Mouse (Mus musculus) E14TG2a.4 (cell line): ENCODE measurements around the gene Rasgef1b.

Experiments
- H3K27me3 ChIP-seq: 2 replicates; pipeline ENCODE4 v1.6.1; 2014; ENCODE audit warnings: low read length, control low read depth; ENCODE audit not compliant: insufficient read depth
- H3K36me3 ChIP-seq: 2 replicates; pipeline ENCODE4 v1.6.1; 2014; ENCODE audit warnings: low read length, control low read depth; ENCODE audit not compliant: insufficient read depth
- H3K4me1 ChIP-seq: replicated peaks from 2 replicates; pipeline ENCODE4 v1.6.1; 2014; ENCODE audit warnings: low read depth, low read length, control low read depth
- H3K4me3 ChIP-seq: replicated peaks from 2 replicates; pipeline ENCODE4 v1.5.1; 2014; ENCODE audit warnings: mild to moderate bottlenecking, low read length
- H3K9me3 ChIP-seq: 2 replicates; pipeline ENCODE4 v1.6.1; 2014; ENCODE audit warnings: low read length, control low read depth
- CTCF ChIP-seq: conservative IDR thresholded peaks from 2 replicates; pipeline ENCODE4 v1.5.1; 2014; ENCODE audit warnings: low read length
- NANOG ChIP-seq: IDR thresholded peaks from 2 replicates; pipeline ENCODE4 v1.6.1; 2014; ENCODE audit warnings: borderline replicate concordance, low read length, mixed read lengths
- POU5F1 ChIP-seq: IDR thresholded peaks from 2 replicates; pipeline ENCODE4 v1.6.1; 2014; ENCODE audit warnings: low read length, borderline replicate concordance

Gene Rasgef1b

DNA sequence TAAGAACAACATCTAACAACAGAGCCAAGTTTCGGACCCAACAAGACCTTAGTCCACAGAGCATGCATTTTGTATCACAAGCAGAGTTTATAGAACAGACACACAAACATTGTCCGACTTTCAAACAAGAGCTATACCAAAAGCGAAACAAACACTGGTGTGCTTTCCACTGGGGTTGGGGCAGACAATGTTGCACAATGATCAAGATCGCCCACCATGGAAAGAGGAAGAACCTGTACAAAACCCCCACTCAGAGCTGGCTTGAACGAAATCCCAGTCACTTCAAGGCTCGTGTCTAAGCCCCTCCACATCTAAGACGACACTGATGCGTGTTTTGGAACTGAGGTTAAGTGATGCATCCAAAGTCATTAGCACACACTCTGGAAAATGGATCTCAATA, 462.6 kb downstream of the Rasgef1b start:
- Histone ChIP-seq H3K4me1 (no peaks in the 10 kb centered on the region), H3K4me3 (no peak overlapping the region), H3K27me3 (no peaks in the 10 kb centered on the region), H3K9me3 (no peaks in the 10 kb centered on the region), H3K36me3 (no peaks in the 10 kb centered on the region)
- TF ChIP-seq CTCF (no peak), NANOG (no peak), POU5F1 (no peak)

GRCm38 (mm10) chr5:99262197-99262920, 466.5 kb downstream of the Rasgef1b start:
- Histone ChIP-seq H3K27me3 (no peaks in the 10 kb centered on the region), H3K4me1 (no peaks in the 10 kb centered on the region), H3K9me3 (no peaks in the 10 kb centered on the region), H3K4me3 (no peak overlapping the region), H3K36me3 (no peaks in the 10 kb centered on the region)
- TF ChIP-seq NANOG = no peak
- TF ChIP-seq POU5F1 = no peak
- TF ChIP-seq CTCF = no peak

DNA sequence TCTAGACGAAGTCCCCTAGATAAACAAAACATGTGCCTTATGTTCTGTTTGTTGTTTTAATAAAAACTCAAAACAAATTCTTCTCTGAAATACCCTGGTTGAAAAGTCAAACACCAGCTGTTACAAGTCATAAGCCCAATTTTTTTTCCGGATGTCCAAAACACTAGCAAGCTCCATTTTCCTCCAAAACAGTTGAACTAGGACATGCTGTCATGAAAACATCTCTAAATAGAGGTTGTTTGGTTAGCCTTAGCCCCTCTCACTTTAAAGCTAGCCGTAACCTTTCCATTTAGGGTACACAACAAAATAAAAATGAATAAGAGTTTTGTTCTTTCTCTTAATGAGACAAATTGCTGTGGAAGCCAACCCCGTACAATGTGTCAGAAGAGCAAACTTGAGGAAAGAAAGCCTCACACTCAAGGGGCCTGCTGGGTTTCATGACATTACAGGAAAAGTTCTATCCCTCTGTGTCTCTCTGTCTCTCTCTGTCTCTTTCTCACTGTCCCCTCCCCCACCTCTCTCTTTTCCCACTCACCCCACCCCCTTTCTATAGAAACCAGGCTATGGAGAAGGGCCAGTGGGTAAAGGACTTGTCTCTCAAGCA, 467.6 kb downstream of the Rasgef1b start:
- Histone ChIP-seq H3K4me1 (no peaks in the 10 kb centered on the region), H3K4me3 (no peak overlapping the region), H3K36me3 (no peaks in the 10 kb centered on the region), H3K9me3 (no peaks in the 10 kb centered on the region), H3K27me3 (no peaks in the 10 kb centered on the region)
- TF ChIP-seq POU5F1 (no peak), NANOG (no peak), CTCF (no peak)

GRCm38 (mm10) chr5:99258003-99258500, 470.8 kb downstream of the Rasgef1b start:
- peaks cover 8% of the 10 kb centered on the region for H3K27me3 ChIP-seq
- TF ChIP-seq CTCF = no peak
- no peak for TF ChIP-seq NANOG
- no peak for TF ChIP-seq POU5F1
- no peaks in the 10 kb centered on the region for H3K4me1 ChIP-seq
- H3K4me3 ChIP-seq = no peak overlapping the region
- no peaks in the 10 kb centered on the region for H3K36me3 ChIP-seq
- no peaks in the 10 kb centered on the region for H3K9me3 ChIP-seq

- Histone ChIP-seq H3K9me3 (no peaks in the 10 kb centered on the region), H3K27me3 (peaks cover 28% of the 10 kb centered on the region), H3K4me1 (peaks cover 11% of the 10 kb centered on the region), H3K4me3 (peak overlapping the region; percentile 92), H3K36me3 (no peaks in the 10 kb centered on the region)
- no peak for TF ChIP-seq NANOG
- TF ChIP-seq CTCF = no peak
Measured at GRCm38 (mm10) chr5:99252203-99253135, 476.4 kb downstream of the Rasgef1b start.

DNA sequence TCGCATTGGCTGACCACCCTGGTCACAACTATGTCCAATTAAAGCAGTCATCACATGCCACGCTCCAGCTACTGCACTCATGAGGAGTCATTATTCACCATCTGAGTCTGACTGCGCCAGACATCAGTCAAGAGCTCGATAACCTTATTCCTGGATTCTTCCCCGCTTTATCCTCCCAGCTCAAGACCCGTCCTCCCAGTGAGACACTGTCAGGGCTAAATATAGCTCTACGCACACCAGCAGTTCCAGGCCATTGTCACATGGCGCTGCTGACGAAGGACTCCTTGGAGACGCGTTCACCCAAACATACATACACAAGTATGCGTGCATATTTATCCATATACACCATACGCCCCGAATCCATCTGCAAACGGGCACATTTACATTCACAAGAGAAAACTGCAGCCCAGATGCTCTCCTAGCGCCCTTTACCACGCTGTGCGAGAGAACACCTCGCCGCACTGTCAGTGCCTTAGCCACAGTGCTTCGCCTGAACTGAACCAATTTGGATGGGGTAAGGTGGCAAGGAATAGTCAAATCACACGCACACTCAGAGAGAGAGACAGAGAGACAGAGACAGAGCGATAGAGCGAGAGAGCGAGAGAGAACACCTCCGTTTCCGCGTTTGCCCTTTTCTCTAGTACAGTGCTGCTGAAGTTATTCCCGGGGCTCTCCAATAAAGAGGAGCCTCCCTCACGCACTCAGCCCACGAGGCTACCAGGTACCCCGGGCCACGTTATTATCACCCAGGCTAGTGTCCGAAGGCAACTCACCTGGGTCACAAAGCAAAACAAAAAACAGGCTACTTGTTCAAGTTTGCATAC, 477.3 kb downstream of the Rasgef1b start:
- H3K36me3 ChIP-seq = no peaks in the 10 kb centered on the region
- peaks cover 28% of the 10 kb centered on the region for H3K27me3 ChIP-seq
- TF ChIP-seq POU5F1 (no peak), CTCF (no peak), NANOG (no peak)
- peak overlapping the region; percentile 92 for H3K4me3 ChIP-seq
- H3K9me3 ChIP-seq = no peaks in the 10 kb centered on the region
- H3K4me1 ChIP-seq = peaks cover 11% of the 10 kb centered on the region

- H3K27me3 ChIP-seq = peaks cover 28% of the 10 kb centered on the region
- H3K36me3 ChIP-seq = no peaks in the 10 kb centered on the region
- H3K4me1 ChIP-seq = peaks cover 11% of the 10 kb centered on the region
- no peak for TF ChIP-seq NANOG
- no peak overlapping the region for H3K4me3 ChIP-seq
- H3K9me3 ChIP-seq = no peaks in the 10 kb centered on the region
Measured at GRCm38 (mm10) chr5:99250820-99251219, 478.0 kb downstream of the Rasgef1b start.
